Mouse (Mus musculus) heart, embryonic 15.5 days (tissue): ENCODE measurements around the gene Synrg. TPM values are rescaled to one million over a fixed set of nuclear protein-coding genes. Genes with fewer than 3 reads are reported as not detected.

Experiments used
- ATAC-seq: fragments of 200-750 bp; cut with Nextera tagmentation; replicated peaks from 2 replicates; pipeline ENCODE4 v1.8.0; 2017; ENCODE audit warnings: low read depth, moderate TSS enrichment; ENCODE audit not compliant: insufficient number of reproducible peaks, insufficient read depth, low FRiP score
- H3K27ac ChIP-seq: fragments of 300-500 bp; sonication (generic); 2 replicates; pipeline ENCODE4 v1.5.1; 2015; ENCODE audit warnings: mild to moderate bottlenecking, inconsistent platforms
- H3K27me3 ChIP-seq: fragments of 300-500 bp; sonication (generic); 2 replicates; pipeline ENCODE4 v1.6.1; 2015; ENCODE audit warnings: inconsistent platforms
- H3K36me3 ChIP-seq: fragments of 300-500 bp; sonication (generic); 2 replicates; pipeline ENCODE4 v1.6.1; 2015; ENCODE audit warnings: mild to moderate bottlenecking, inconsistent platforms
- H3K4me1 ChIP-seq: fragments of 300-500 bp; sonication (generic); replicated peaks from 2 replicates; pipeline ENCODE4 v1.6.1; 2015; ENCODE audit warnings: inconsistent platforms
- H3K4me2 ChIP-seq: fragments of 300-500 bp; sonication (generic); 2 replicates; pipeline ENCODE4 v1.6.1; 2015; ENCODE audit warnings: inconsistent platforms, mild to moderate bottlenecking, moderate library complexity
- H3K4me3 ChIP-seq: fragments of 300-500 bp; sonication (generic); 2 replicates; pipeline ENCODE4 v1.5.1; 2015; ENCODE audit warnings: mild to moderate bottlenecking, inconsistent platforms
- H3K9ac ChIP-seq: fragments of 300-500 bp; sonication (generic); 2 replicates; pipeline ENCODE4 v1.6.1; 2015; ENCODE audit warnings: mild to moderate bottlenecking, inconsistent platforms
- H3K9me3 ChIP-seq: fragments of 300-500 bp; sonication (generic); replicated peaks from 2 replicates; pipeline ENCODE4 v1.6.1; 2016; ENCODE audit warnings: inconsistent platforms
- WGBS: fragments of 180-500 bp; shearing (Covaris S2); methylation state at CpG from one replicate; pipeline ENCODE4 v1.1.7; 2015; ENCODE audit warnings: mixed read lengths; 5-methylcytosine and 5-hydroxymethylcytosine counted together
- polyA plus RNA-seq: library from polyadenylated mRNA; unstranded; fragments of >200 nt; fragmentation: Nextera tagmentation; extraction: Ambion mirVana; gene quantifications from 2 replicates; pipeline ENCODE4 v1.2.1, GENCODE M21; 2015

The Synrg gene
- polyA plus RNA-seq: 6.2 and 8.8 TPM in 2 replicates

DNA sequence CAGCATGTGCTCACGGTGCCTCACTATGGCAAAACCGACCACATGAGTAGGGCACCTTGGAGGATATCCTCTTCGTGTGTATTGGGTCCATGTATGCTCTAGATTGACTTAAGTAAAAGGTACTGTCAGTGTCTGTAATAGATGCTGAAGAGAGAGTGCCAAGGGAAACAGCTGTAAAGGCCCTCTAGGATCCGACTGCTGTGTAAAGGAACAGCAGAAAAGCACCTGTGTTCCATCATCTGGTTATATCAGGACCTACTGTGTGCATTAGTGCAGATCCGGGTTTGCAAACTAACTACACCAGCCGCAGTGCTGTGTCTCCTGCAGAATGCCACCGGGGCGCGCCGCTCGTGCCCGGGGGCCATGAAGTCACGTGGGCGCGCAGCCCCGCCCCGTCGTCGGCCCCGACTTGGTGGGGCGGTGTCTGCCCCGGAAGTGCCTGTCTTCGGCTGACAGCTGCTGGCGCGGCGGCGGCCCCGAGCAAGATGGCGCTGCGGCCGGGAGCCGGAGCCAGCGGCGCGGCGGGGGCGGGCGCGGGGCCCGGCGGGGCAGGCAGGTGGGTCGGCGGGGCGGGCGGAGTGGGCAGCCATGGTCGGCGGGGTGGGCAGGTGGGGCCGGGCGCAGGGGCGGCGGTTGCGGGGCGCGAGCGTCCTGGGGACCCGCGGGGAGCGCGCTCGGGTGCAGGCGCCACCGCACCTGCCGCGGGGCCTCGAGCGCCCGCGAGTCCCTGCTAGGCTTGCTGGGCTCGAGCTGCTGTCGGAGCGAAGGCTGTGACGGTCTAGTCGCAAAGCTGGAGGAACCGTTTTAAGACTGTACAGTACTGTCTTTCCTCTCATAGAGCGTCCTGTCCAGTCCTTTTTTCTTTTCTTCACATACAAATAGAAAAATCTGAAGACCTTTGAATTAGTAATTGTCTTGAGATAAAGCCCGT is at the start of gene Synrg:
Synrg (plus strand) TSS at position 438 of the 931 bp plus-strand sequence.
- ATAC-seq: peak; percentile 93
- 1% methylated on average over 75 of the region's 76 CpGs for WGBS

DNA sequence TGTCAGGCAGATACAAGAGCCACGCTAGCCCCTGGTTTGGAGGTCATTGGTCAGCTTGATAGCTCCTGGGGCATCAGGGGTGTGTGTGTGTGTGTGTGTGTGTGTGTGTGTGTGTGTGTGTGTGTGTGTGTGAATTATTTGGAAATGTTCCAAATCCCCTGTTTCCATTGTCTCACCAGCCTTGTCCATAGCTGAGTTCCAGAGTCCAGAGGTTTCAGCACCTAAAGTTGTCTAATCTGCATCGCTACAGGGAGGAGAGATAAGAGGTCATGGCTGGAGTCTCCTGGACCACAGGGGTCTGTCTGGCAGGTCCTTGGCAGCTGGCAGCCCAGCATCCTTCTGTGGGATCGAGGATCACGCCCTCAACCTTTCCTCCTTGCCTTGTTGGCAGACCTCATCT is 49.7 kb upstream of the Synrg start:
- H3K4me1 ChIP-seq: no peaks in the 10 kb centered on the region
- H3K27ac ChIP-seq: no peak overlapping the region
- H3K9ac ChIP-seq: no peak overlapping the region
- no peak overlapping the region for H3K4me3 ChIP-seq
- H3K36me3 ChIP-seq: no peaks in the 10 kb centered on the region
- no peaks in the 10 kb centered on the region for H3K27me3 ChIP-seq
- ATAC-seq: no peak
- H3K9me3 ChIP-seq: no peaks in the 10 kb centered on the region
- H3K4me2 ChIP-seq: no peak overlapping the region
- 40% methylated on average over 4 of the region's 4 CpGs for WGBS

More for the DNA sequence above, at the start of gene Synrg:
- Histone ChIP-seq H3K4me1 (peaks cover 6% of the 10 kb centered on the region; the same call in 1 of the 2 replicates), H3K4me2 (peak within 1 kb of the TSS; percentile 80), H3K27ac (peak within 1 kb of the TSS; percentile 78), H3K9me3 (no peaks in the 10 kb centered on the region), H3K9ac (peak within 1 kb of the TSS; percentile 86), H3K27me3 (no peaks in the 10 kb centered on the region), H3K36me3 (peaks cover 34% of the 10 kb centered on the region), H3K4me3 (peak within 1 kb of the TSS; percentile 81)

DNA sequence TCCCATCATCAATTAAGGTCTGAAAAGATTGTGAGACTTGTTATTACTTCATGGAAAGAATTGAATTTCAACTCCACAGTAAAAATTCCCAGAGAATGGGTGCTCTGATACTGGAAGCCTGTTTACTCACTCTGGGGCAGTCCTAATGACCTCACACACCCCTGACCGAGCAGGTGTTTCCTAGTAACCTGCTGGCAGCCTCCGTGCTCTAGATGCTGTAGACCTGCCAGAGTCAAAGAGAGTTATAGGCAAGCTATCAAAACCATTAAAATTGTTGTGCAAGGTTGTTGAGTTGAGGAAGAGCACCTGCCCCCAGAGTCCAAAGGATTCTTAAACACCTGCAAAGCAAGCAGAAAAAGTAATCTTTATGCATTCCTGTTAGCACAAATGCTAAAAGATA is 41.6 kb upstream of the Synrg start:
- H3K9ac ChIP-seq: no peak overlapping the region
- no peak overlapping the region for H3K4me2 ChIP-seq
- H3K4me1 ChIP-seq: no peaks in the 10 kb centered on the region
- no peak for ATAC-seq
- H3K27ac ChIP-seq: no peak overlapping the region
- H3K36me3 ChIP-seq: no peaks in the 10 kb centered on the region
- H3K4me3 ChIP-seq: no peak overlapping the region
- no peaks in the 10 kb centered on the region for H3K9me3 ChIP-seq
- WGBS: 59% methylated on average over 2 of the region's 2 CpGs
- H3K27me3 ChIP-seq: no peaks in the 10 kb centered on the region

DNA sequence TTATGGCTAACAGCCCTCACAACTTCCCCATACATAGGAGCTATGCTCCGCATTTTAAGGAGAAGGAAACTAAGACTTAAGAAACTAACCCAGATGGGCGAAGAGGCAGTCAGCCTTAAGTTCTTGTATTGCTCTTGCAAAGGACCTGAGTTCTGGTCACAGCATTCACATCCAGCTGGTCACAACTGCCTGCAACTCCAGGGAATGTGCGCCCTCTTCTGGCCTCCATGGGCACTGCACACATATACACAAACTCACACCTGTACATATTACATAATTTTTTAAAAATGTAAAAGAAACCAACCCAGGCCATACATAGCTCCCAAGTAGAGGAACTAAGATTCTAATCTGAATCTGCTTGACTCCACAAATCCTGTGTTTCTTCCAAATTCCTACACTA is 37.1 kb upstream of the Synrg start:
- Histone ChIP-seq H3K9ac (no peak overlapping the region), H3K9me3 (no peaks in the 10 kb centered on the region), H3K4me1 (no peaks in the 10 kb centered on the region), H3K27ac (no peak overlapping the region), H3K27me3 (0 out of 2 replicates have a peak, but pooled peaks cover 3% of the 10 kb centered on the region), H3K4me2 (no peak overlapping the region), H3K36me3 (no peaks in the 10 kb centered on the region), H3K4me3 (no peak overlapping the region)
- no peak for ATAC-seq
- WGBS: 51% methylated on average over 3 of the region's 3 CpGs

DNA sequence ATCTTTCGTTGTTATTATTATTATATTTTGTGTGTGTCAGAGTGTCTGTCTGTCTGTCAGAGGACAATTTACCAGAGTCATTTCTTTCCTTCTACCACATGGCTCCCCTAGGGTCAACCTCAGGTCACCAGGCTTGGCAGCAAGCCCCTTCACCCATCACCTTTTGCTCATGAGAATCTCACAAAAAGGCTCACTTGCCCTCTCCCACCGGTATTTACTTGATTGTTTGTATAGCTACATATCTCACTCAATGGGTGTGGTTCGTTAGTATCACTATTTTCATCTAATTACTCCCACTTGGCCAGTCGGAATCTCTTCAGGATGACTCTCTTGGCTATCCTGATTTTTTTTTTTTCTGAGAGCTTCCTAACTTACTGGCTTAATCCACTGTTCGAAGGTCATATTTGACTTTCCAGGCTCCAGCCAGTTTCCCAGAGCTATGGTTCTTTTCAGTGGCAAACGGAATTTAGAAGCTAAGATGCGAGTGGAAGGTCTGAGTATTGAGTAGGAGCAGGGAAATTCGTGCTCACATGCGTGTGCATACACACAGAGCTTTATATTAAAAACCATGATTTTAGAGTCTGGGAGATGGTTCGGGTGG is 31.6 kb upstream of the Synrg start:
- ATAC-seq: no peak
- Histone ChIP-seq H3K4me3 (no peak overlapping the region), H3K4me2 (no peak overlapping the region), H3K9ac (no peak overlapping the region), H3K27ac (no peak overlapping the region), H3K9me3 (no peaks in the 10 kb centered on the region), H3K4me1 (no peaks in the 10 kb centered on the region), H3K36me3 (no peaks in the 10 kb centered on the region), H3K27me3 (peaks cover 8% of the 10 kb centered on the region; the same call in 1 of the 2 replicates)
- 68% methylated on average over 10 of the region's 10 CpGs for WGBS

DNA sequence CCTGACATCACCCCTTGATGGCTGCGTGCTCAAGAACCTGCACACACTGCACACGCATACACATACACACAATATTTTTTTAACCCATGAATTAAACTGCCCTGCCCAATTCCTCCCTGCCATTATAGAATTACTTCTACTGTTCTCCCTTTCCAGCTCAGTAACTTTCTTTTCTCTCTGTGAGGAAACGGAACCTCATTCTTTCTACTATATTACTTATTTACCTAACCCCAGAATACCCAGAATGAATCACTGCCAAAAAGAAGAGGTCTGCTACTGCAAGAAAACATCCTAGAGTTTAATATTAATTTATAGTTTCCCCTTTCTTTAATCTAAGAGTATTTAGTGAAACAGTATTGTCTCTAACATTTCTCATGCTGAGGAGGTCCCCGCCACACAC is 30.9 kb upstream of the Synrg start:
- no peaks in the 10 kb centered on the region for H3K9me3 ChIP-seq
- no peak overlapping the region for H3K4me3 ChIP-seq
- no peaks in the 10 kb centered on the region for H3K36me3 ChIP-seq
- no peak overlapping the region for H3K27ac ChIP-seq
- H3K9ac ChIP-seq: no peak overlapping the region
- 82% methylated on average over 4 of the region's 4 CpGs for WGBS
- peaks cover 8% of the 10 kb centered on the region; the same call in 1 of the 2 replicates for H3K27me3 ChIP-seq
- H3K4me2 ChIP-seq: no peak overlapping the region
- H3K4me1 ChIP-seq: no peaks in the 10 kb centered on the region
- no peak for ATAC-seq

DNA sequence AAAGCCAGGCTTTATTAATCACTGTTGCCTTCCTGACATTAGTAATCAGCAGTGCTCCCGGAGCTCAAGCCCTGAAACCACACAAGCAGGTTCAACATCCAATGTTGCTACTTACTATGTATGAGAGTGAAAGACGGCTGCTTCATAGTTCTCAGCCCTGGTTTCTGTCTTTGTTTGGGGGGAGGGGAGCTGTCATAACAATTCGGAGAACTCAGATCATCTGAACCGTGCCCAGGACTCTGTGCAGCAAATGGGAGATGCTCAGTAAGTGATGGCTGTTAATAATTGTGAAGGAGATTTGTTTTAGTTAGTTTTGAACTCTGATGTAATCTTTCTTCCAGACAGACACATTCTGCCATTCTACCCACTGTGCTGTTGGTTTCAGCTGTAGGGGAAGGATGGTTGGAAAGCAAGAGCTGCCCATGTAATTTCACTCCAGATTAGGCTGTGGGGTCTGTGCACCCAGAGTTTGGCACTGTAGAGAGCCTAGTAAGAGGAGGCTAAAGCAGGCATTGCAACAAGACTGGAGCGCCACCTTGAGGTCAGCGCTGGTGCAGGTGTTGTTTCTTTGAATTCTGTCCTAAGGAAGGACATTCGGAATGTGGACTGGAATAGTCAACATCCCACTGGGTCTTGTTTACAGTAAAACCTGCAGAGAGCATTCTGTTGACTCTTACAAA is 28.1 kb upstream of the Synrg start:
- Histone ChIP-seq H3K9me3 (no peaks in the 10 kb centered on the region), H3K4me2 (no peak overlapping the region), H3K4me1 (no peaks in the 10 kb centered on the region), H3K36me3 (no peaks in the 10 kb centered on the region), H3K27ac (no peak overlapping the region), H3K27me3 (peaks cover 29% of the 10 kb centered on the region), H3K4me3 (no peak overlapping the region), H3K9ac (no peak overlapping the region)
- no peak for ATAC-seq
- 15% methylated on average over 7 of the region's 7 CpGs for WGBS

DNA sequence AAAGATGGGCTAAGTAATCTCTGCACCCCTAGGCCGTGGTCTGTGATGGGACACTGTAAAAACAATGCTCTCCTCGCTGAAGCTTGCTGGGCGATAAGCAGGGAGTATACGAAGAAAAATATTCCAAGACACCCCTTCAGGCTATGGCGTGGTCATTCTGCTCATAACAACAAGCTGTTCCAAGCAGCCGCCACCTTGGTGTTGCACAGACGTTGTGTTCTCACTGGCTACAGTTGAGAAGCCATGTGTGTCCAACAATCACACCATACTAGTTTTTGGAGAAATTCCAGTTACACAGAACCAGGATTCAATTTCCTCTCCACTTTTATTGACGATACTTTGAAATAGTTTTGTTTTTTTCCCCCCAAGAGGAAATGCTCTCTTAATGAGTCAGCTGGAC is 25.7 kb upstream of the Synrg start:
- H3K27ac ChIP-seq: no peak overlapping the region
- 72% methylated on average over 8 of the region's 8 CpGs for WGBS
- H3K9ac ChIP-seq: no peak overlapping the region
- H3K4me3 ChIP-seq: no peak overlapping the region
- ATAC-seq: no peak
- H3K36me3 ChIP-seq: peaks cover 4% of the 10 kb centered on the region; the same call in 1 of the 2 replicates
- H3K4me2 ChIP-seq: no peak overlapping the region
- peaks cover 29% of the 10 kb centered on the region for H3K27me3 ChIP-seq
- H3K9me3 ChIP-seq: no peaks in the 10 kb centered on the region
- peaks cover 12% of the 10 kb centered on the region for H3K4me1 ChIP-seq

DNA sequence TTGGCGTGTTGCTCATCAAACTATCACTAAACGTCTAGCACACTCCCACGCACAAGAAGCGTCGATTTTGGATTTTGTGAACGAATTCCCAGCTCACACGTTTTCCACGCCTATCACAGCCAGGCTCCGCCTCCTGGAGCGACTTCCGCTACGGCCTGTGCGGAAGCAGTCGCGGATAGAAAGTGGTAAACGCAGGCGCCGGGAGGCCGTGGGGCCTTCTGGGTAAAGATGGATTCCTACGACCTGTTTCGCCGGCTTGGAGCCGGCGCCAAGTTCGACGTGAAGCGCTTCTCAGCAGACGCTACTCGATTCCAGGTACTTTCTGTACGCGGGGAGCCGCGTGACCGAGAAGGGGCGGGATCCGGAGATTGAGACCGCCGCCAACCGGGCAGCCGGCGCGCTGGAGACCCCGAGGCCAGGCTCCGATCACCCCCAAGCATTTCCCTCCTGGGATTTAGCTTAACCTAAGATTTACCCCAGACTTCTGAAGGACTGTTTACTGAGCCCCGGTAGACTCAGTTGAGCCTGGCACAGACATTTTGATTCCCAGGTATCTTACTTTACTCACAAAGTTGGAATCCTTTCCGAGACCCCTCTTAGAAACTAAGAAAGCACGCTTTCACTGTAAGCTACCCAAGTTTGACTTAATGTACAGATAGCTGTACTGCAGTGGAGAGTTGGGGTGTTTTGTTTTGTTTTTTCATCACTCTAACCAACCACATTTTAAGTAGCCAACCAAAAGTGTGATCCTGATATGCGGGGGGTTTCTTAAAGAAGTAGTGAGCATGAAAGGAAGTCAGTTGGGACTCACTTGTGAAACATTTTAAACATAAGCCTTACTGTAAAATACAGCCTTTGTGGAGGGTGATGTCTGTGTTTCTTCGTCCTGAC is 22.0 kb upstream of the Synrg start, which contains the start of gene Ddx52:
Ddx52 (plus strand) TSS at position 113 of the 891 bp plus-strand sequence.
- peaks cover 12% of the 10 kb centered on the region for H3K4me1 ChIP-seq
- peaks cover 40% of the 10 kb centered on the region for H3K36me3 ChIP-seq
- WGBS: under 1% methylated on average over 49 of the region's 49 CpGs
- peak within 1 kb of the TSS; percentile 75 for H3K27ac ChIP-seq
- peak; percentile 81 for ATAC-seq
- H3K4me3 ChIP-seq: peak within 1 kb of the TSS; percentile 92
- H3K9ac ChIP-seq: peak within 1 kb of the TSS; percentile 80
- peaks cover 24% of the 10 kb centered on the region for H3K27me3 ChIP-seq
- H3K4me2 ChIP-seq: peak within 1 kb of the TSS; percentile 72
- H3K9me3 ChIP-seq: no peaks in the 10 kb centered on the region

DNA sequence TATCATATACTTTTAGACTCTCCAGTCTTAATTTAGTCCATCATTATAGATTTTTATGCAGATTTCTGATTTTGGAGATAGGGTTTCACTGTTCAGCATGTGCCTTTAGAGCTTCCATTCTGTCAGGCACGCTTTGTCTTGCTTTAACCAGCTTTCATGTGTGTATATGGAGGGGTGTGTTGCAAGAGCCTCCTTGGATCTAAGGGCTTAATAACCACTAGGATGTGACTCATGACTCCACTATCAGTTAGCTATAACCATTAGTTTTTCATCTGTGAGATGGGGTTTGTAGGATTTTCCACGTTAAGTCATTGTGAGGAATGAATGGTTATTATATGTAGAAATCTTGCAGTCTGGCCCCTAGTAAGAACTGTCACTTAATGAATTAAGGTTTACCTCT is 7.4 kb upstream of the Synrg start:
- Histone ChIP-seq H3K4me1 (no peaks in the 10 kb centered on the region), H3K27me3 (no peaks in the 10 kb centered on the region), H3K36me3 (peaks cover 92% of the 10 kb centered on the region), H3K9me3 (no peaks in the 10 kb centered on the region), H3K9ac (no peak overlapping the region), H3K4me2 (no peak overlapping the region), H3K27ac (no peak overlapping the region), H3K4me3 (no peak overlapping the region)
- ATAC-seq: no peak
- 98% methylated on average over 2 of the region's 2 CpGs for WGBS
